Mouse (Mus musculus): ENCODE measurements around the gene Pank1. TPM values are rescaled to one million over a fixed set of nuclear protein-coding genes. Genes with fewer than 3 reads are reported as not detected.

Gene Pank1
- polyA plus RNA-seq, 1 experiment from 2014 or later: 10.7 TPM

GRCm38 (mm10) chr19:34845331-34845730 lies 33.9 kb downstream of the Pank1 start:
- Histone ChIP-seq H3K4me1 (replicated peaks; ENCODE audit: control insufficient read depth, insufficient read depth, low read length) (no peaks in the 10 kb centered on the region), H3K36me3 (ENCODE audit: control insufficient read depth, insufficient read depth, low read length) (no peaks in the 10 kb centered on the region), H3K4me3 (ENCODE audit: low read depth, low read length) (no peak overlapping the region), H3K9ac (ENCODE audit: low read length) (no peak overlapping the region), H3K4me2 (ENCODE audit: low read depth, low read length, severe bottlenecking) (no peak overlapping the region), H3K27me3 (ENCODE audit: control insufficient read depth, insufficient read depth, low read length) (no peaks in the 10 kb centered on the region), H3K9me3 (ENCODE audit: control insufficient read depth, low read length) (no peaks in the 10 kb centered on the region), H3K27ac (ENCODE audit: low read depth, low read length) (no peak overlapping the region)
- 96% methylated on average over 7 of the region's 8 CpGs for WGBS
- DNase-seq (ENCODE audit: low spot score) (no peak), ATAC-seq (replicated peaks; ENCODE audit: low FRiP score) (no peak)

- Histone ChIP-seq H3K4me2 (ENCODE audit: low read depth, low read length, severe bottlenecking) (no peak overlapping the region), H3K4me3 (ENCODE audit: low read depth, low read length) (no peak overlapping the region), H3K9me3 (ENCODE audit: control insufficient read depth, low read length) (no peaks in the 10 kb centered on the region), H3K27ac (ENCODE audit: low read depth, low read length) (no peak overlapping the region), H3K27me3 (ENCODE audit: control insufficient read depth, insufficient read depth, low read length) (no peaks in the 10 kb centered on the region), H3K36me3 (ENCODE audit: control insufficient read depth, insufficient read depth, low read length) (no peaks in the 10 kb centered on the region), H3K4me1 (replicated peaks; ENCODE audit: control insufficient read depth, insufficient read depth, low read length) (no peaks in the 10 kb centered on the region), H3K9ac (ENCODE audit: low read length) (no peak overlapping the region)
- ATAC-seq (replicated peaks; ENCODE audit: low FRiP score) (no peak), DNase-seq (ENCODE audit: low spot score) (no peak)
- WGBS: 91% methylated on average over 5 of the region's 5 CpGs
Observed at GRCm38 (mm10) chr19:34844760-34845159, 34.5 kb downstream of the Pank1 start.

GRCm38 (mm10) chr19:34844047-34844446 lies 35.2 kb downstream of the Pank1 start:
- Histone ChIP-seq H3K9me3 (ENCODE audit: control insufficient read depth, low read length) (no peaks in the 10 kb centered on the region), H3K27me3 (ENCODE audit: control insufficient read depth, insufficient read depth, low read length) (no peaks in the 10 kb centered on the region), H3K27ac (ENCODE audit: low read depth, low read length) (no peak overlapping the region), H3K36me3 (ENCODE audit: control insufficient read depth, insufficient read depth, low read length) (no peaks in the 10 kb centered on the region), H3K4me3 (ENCODE audit: low read depth, low read length) (no peak overlapping the region), H3K4me2 (ENCODE audit: low read depth, low read length, severe bottlenecking) (no peak overlapping the region), H3K9ac (ENCODE audit: low read length) (no peak overlapping the region), H3K4me1 (replicated peaks; ENCODE audit: control insufficient read depth, insufficient read depth, low read length) (no peaks in the 10 kb centered on the region)
- 95% methylated on average over 9 of the region's 9 CpGs for WGBS
- DNase-seq (ENCODE audit: low spot score) (no peak), ATAC-seq (replicated peaks; ENCODE audit: low FRiP score) (no peak)

GRCm38 (mm10) chr19:34841719-34842506 lies 37.3 kb downstream of the Pank1 start:
- Histone ChIP-seq H3K9me3 (ENCODE audit: control insufficient read depth, low read length) (no peaks in the 10 kb centered on the region), H3K4me1 (replicated peaks; ENCODE audit: control insufficient read depth, insufficient read depth, low read length) (no peaks in the 10 kb centered on the region), H3K9ac (ENCODE audit: low read length) (no peak overlapping the region), H3K27ac (ENCODE audit: low read depth, low read length) (no peak overlapping the region), H3K27me3 (ENCODE audit: control insufficient read depth, insufficient read depth, low read length) (no peaks in the 10 kb centered on the region), H3K4me3 (ENCODE audit: low read depth, low read length) (no peak overlapping the region), H3K4me2 (ENCODE audit: low read depth, low read length, severe bottlenecking) (no peak overlapping the region), H3K36me3 (ENCODE audit: control insufficient read depth, insufficient read depth, low read length) (no peaks in the 10 kb centered on the region)
- 56% methylated on average over 9 of the region's 9 CpGs for WGBS
- no peak for DNase-seq (ENCODE audit: low spot score)
- no peak for ATAC-seq (replicated peaks; ENCODE audit: low FRiP score)

GRCm38 (mm10) chr19:34838624-34839023 lies 40.6 kb downstream of the Pank1 start:
- no peaks in the 10 kb centered on the region for H3K9me3 ChIP-seq (ENCODE audit: control insufficient read depth, low read length)

GRCm38 (mm10) chr19:34831702-34832101 lies 47.6 kb downstream of the Pank1 start:
- ATAC-seq (replicated peaks; ENCODE audit: low FRiP score): no peak
- no peak overlapping the region for H3K9ac ChIP-seq (ENCODE audit: low read length)
- H3K4me2 ChIP-seq (ENCODE audit: low read depth, low read length, severe bottlenecking): no peak overlapping the region
- H3K4me1 ChIP-seq (replicated peaks; ENCODE audit: control insufficient read depth, insufficient read depth, low read length): no peaks in the 10 kb centered on the region
- no peaks in the 10 kb centered on the region for H3K36me3 ChIP-seq (ENCODE audit: control insufficient read depth, insufficient read depth, low read length)
- no peak overlapping the region for H3K27ac ChIP-seq (ENCODE audit: low read depth, low read length)
- H3K4me3 ChIP-seq (ENCODE audit: low read depth, low read length): no peak overlapping the region
- no peak for DNase-seq (ENCODE audit: low spot score)
- 91% methylated on average over 4 of the region's 4 CpGs for WGBS
- no peaks in the 10 kb centered on the region for H3K27me3 ChIP-seq (ENCODE audit: control insufficient read depth, insufficient read depth, low read length)
- H3K9me3 ChIP-seq (ENCODE audit: control insufficient read depth, low read length): no peaks in the 10 kb centered on the region

More at GRCm38 (mm10) chr19:34838624-34839023, 40.6 kb downstream of the Pank1 start:
- Histone ChIP-seq H3K4me2 (ENCODE audit: low read depth, low read length, severe bottlenecking) (no peak overlapping the region), H3K4me1 (replicated peaks; ENCODE audit: control insufficient read depth, insufficient read depth, low read length) (no peaks in the 10 kb centered on the region), H3K4me3 (ENCODE audit: low read depth, low read length) (no peak overlapping the region), H3K27ac (ENCODE audit: low read depth, low read length) (no peak overlapping the region), H3K9ac (ENCODE audit: low read length) (no peak overlapping the region), H3K27me3 (ENCODE audit: control insufficient read depth, insufficient read depth, low read length) (no peaks in the 10 kb centered on the region), H3K36me3 (ENCODE audit: control insufficient read depth, insufficient read depth, low read length) (no peaks in the 10 kb centered on the region)
- 95% methylated on average over 9 of the region's 9 CpGs for WGBS
- ATAC-seq (replicated peaks; ENCODE audit: low FRiP score) (no peak), DNase-seq (ENCODE audit: low spot score) (no peak)

- H3K4me3 ChIP-seq (ENCODE audit: low read depth, low read length): no peak overlapping the region
- H3K4me2 ChIP-seq (ENCODE audit: low read depth, low read length, severe bottlenecking): no peak overlapping the region
- no peaks in the 10 kb centered on the region for H3K27me3 ChIP-seq (ENCODE audit: control insufficient read depth, insufficient read depth, low read length)
- DNase-seq (ENCODE audit: low spot score) (no peak), ATAC-seq (replicated peaks; ENCODE audit: low FRiP score) (no peak)
- WGBS: 93% methylated on average over 5 of the region's 5 CpGs
- no peaks in the 10 kb centered on the region for H3K36me3 ChIP-seq (ENCODE audit: control insufficient read depth, insufficient read depth, low read length)
- H3K27ac ChIP-seq (ENCODE audit: low read depth, low read length): no peak overlapping the region
- H3K4me1 ChIP-seq (replicated peaks; ENCODE audit: control insufficient read depth, insufficient read depth, low read length): no peaks in the 10 kb centered on the region
- no peaks in the 10 kb centered on the region for H3K9me3 ChIP-seq (ENCODE audit: control insufficient read depth, low read length)
- H3K9ac ChIP-seq (ENCODE audit: low read length): no peak overlapping the region
Observed at GRCm38 (mm10) chr19:34827916-34828635, 51.2 kb downstream of the Pank1 start.

- no peaks in the 10 kb centered on the region for H3K9me3 ChIP-seq (ENCODE audit: control insufficient read depth, low read length)
- H3K4me2 ChIP-seq (ENCODE audit: low read depth, low read length, severe bottlenecking): no peak overlapping the region
- no peak overlapping the region for H3K4me3 ChIP-seq (ENCODE audit: low read depth, low read length)
- DNase-seq (ENCODE audit: low spot score) (no peak), ATAC-seq (replicated peaks; ENCODE audit: low FRiP score) (no peak)
- H3K27me3 ChIP-seq (ENCODE audit: control insufficient read depth, insufficient read depth, low read length): no peaks in the 10 kb centered on the region
- H3K27ac ChIP-seq (ENCODE audit: low read depth, low read length): no peak overlapping the region
- no peaks in the 10 kb centered on the region for H3K4me1 ChIP-seq (replicated peaks; ENCODE audit: control insufficient read depth, insufficient read depth, low read length)
- WGBS: 92% methylated on average over 6 of the region's 6 CpGs
- H3K36me3 ChIP-seq (ENCODE audit: control insufficient read depth, insufficient read depth, low read length): no peaks in the 10 kb centered on the region
- no peak overlapping the region for H3K9ac ChIP-seq (ENCODE audit: low read length)
Observed at GRCm38 (mm10) chr19:34827444-34827843, 51.8 kb downstream of the Pank1 start.

Measured in forebrain, embryonic 11.5 days (tissue).